Mouse (Mus musculus): ENCODE results near the gene Cutc.

The Cutc gene

DNA sequence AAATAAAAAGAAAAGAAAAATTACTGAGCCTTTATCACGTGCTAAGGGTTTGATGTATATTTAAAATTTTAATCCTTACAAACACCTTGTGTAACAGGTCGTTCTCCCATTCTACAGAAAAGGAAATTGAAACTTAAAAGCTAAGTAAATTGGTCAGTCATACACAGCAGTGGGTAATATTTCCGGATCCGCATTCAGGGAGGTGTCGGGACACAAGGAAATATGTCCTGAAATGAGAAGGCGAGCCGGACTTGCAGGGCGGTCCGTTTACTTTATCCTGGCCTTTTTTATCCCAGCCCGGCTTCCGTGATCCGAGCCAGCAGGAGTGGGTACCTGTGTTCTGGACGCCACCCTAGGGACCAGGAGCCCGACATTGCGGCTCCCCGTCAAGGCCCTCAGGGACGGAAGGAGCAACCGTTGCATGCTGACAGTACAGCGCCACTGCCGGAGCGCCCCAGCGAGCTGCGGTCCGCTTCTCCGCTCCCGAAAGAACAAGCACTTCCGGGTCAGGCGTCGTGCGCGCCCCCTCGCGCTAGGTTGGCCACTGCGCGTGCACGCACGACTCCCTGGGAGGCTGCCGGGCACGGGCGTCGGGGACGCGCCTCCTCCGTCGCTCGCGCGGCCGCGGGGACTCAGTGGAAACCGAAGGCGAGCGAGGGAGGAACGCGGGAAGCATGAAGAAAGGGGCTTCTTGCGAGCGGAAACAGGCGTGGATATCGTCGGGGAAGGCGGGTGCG, at the start of gene Cutc, which contains the start of gene Cox15:
TSS of gene Cutc (plus strand) at position 508 of the 737 bp plus-strand sequence.
TSS of gene Cox15 (minus strand) at position 512 of the 737 bp plus-strand sequence.
- in situ Hi-C loops (cut with MboI, MseI) = no loop called here

GRCm38 (mm10) chr19:43704211-43704610, 48.6 kb upstream of the Cutc start:
- in situ Hi-C loops (cut with MboI, MseI) = no loop called here

DNA sequence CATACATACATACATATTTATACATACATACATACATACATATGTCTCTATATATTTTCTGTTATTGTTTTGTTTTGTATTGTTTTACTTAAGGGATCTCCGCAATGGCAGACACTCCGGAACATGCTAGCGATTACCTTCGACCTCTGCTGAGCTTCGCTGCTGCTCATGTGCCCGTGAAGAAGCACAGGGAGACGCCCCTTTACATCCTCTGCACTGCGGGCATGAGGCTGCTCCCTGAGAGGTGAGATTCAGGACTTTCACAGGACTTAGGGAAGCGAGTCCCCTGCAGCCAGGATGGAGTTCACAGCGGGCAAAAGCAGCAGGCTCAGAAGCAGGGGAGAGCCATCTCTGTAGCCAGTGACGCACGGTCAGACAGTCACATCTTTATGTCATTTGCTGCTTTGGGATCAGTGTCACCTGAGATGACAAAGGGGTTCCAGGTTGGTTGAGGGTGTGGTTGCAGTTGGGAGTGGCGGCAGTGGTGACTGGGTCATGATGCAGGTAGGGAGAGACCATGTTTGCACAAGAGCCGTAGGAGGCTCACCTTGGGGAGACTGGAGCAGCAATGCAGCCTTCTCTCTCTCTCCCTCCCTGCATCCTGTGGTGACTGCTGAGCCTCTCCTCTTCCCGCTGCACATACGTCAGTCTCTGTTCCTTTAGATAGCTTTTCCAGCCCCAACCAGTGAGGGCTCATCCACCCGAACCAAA, 47.9 kb upstream of the Cutc start:
- in situ Hi-C loops (cut with MboI, MseI) = no loop called here

- in situ Hi-C loops (cut with MboI, MseI) = no loop called here
These were observed 44.6 kb upstream of the Cutc start for GRCm38 (mm10) chr19:43708206-43708605.

DNA sequence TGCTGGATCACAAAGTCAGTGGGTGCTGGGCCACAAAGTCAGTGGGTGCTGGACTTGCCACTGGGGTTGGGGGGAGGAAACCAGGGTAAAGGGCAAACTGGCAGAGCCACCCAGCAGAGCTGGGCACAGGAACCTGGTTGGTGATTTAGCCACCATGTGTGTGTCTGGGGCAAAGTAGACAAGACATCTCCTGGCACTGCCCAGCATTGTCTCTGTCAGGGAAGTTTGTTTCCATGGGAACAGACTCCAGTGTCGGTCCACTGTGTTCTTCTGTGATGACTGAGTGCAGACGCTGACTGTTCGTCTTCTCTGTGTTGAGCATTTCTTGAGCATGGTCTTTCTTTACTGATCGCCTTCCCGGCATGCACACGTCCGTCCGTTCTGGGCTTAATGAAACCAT, 43.5 kb upstream of the Cutc start:
- in situ Hi-C loops (cut with MboI, MseI) = no loop called here

DNA sequence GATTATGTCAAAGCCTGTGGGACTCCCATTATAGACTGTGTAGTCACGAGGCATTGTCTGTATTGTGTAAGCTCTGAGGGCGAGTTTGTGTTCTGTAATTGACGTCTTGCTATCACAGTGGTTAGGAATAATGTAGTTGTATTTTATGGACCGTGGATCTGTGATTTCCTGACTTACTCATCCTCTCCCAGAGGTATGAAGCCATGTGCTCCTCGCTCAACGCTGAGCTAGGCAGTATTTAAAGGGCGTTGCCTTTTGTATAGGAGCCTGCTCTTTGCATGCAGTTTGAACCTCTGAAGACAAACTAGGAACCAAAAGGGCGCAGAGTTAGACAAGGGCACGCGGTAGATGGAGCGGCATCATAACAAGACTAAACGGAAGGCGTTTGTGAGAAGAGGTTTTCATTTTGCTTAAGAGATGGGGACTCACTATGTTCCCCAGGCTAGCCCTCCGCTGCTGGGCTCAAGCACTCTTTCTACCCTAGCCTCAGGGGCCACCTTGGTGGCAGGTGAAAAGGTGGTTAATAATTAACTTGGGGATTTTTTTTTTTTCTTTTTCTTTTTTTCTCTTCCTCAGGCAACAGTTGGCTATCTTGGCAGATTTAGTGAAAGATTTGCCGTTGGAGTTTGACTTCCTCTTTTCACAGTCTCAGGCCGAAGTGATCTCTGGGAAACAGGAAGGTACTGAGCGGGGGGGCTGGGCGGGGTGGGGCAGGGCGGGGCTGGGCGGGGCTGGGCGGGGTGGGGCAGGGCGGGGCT, 41.5 kb upstream of the Cutc start:
- in situ Hi-C loops (cut with MboI, MseI) = no loop called here

DNA sequence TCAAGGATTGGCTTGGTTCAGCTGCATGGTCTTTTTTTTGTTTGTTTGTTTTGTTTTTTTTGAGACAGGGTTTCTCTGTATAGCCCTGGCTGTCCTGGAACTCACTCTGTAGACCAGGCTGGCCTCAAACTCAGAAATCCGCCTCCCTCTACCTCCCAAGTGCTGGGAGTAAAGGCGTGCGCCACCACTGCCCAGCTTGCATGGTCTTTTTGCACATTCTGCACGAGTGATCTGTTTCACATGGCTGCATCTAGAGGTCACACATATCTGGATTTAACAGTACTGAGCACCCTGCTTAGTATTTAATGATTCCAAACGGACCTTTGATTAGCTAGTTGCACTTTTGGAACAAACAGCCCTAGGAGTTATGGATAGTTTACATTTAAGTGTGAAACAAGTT, 40.8 kb upstream of the Cutc start:
- in situ Hi-C loops (cut with MboI, MseI) = no loop called here

DNA sequence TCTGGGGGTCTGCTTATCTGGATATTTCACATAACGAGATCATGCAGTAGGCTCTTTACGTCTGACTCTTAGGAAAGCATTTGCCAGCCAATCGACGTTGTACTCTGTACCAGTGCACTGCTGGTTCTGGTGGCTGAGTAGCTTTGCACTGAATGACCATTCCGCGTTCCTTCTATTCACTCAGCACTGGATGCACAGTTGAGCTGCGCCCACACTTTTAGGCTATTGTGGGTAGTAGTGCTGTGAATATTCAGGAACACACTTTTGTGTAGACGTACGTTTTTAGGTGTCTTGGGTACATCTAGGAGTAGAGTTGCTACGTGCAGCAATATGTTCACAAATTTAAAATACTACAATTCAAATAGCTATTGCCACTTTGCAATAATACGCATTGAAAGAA, 32.7 kb upstream of the Cutc start:
- in situ Hi-C loops (cut with MboI, MseI) = no loop called here

- in situ Hi-C loops (cut with MboI, MseI) = no loop called here
These were observed 29.9 kb upstream of the Cutc start for GRCm38 (mm10) chr19:43722891-43723290.

DNA sequence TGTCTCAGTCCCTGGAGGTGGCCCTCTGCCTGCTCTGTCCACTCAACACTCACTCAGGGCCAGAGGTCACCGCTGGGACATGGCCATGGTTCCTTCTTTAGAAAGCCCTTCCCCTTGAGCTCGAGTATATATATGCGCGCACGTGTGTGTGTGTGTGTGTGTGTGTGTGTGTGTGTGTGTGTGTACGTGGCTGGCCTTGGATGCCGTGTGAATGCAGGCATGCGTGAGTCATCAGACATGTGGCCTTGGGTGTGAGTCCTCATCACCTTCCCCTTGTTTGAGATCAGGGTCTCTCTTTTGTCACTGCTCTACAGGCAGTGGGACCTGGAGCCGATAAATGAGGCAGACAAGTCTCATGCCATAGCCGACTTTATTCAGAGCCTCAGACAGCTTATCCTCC, 29.3 kb upstream of the Cutc start:
- in situ Hi-C loops (cut with MboI, MseI) = no loop called here

DNA sequence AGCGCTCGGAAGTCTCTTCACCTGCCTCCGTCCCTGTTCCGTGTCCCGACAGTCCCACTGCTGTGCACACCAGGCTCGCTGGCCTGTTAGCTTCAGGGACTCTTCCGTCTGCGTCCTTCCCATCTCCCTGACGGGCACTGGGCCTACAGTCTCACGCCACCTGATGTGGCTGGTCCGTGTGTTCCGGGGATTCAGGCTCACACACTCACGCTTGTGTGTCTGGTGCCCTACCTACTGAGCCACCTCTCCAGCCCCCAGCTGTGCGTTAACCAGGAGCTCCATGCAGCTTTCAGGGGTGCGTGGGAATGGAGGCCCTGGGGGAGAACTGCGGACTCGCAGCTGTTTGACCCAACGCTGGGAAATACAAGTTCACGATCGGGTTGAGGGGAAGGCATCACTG, 28.6 kb upstream of the Cutc start:
- in situ Hi-C loops (cut with MboI, MseI) = no loop called here

DNA sequence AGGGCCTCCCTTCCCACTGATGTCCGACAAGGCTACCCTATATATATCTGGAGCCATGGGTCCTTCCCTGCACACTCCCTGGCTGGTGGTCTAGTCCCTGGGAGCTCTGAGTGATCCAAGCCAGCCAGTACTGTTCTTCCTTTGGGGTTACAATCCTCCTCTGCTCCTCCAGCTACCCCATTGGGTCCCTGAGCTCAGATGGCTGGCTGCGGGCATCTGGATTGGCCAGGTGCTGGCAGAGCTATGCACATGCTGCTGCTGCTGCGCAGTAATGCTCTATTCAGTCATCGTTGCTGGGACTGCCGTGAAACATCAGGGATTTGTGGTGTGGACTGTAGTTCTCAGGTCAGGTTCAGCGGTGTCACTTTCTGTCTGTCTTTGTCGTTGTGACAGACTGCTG, 28.0 kb upstream of the Cutc start:
- in situ Hi-C loops (cut with MboI, MseI) = no loop called here

GRCm38 (mm10) chr19:43726510-43727146, 26.2 kb upstream of the Cutc start:
- in situ Hi-C loops (cut with MboI, MseI) = no loop called here

DNA sequence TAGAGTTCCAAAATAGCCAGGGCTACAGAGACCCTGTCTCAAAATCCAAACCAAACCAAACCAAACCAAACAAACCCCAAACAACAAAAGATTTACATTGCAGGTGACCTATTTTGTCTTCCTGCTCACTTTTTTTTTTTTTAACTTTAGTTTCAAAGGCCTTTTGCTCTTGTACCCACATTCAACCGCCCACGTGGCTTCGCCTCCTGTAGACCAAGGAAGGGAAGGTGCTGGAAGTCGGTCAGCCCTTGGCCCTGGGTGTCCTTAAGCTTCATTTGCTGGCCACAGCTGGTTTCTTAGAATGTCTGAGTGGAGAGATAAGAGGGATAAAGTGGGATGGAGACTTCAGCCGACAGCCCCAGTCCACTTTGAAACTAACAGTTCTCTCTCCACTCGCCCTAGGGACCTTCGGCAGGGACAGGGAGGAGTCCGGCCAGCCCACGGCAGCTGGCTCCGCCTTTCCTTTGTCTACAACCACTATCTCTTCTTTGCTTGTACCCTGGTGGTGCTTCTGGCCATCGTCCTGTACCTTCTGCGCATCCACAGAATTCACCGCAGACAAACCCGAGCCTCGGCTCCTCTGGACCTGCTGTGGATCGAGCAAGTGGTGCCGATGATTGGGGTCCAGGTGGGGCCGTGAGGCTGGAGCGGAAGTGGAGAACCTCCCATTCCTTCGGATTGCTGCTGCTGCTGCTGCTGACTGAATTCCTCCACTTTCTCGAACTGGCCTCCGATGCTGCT, 23.3 kb upstream of the Cutc start:
- in situ Hi-C loops (cut with MboI, MseI) = no loop called here

DNA sequence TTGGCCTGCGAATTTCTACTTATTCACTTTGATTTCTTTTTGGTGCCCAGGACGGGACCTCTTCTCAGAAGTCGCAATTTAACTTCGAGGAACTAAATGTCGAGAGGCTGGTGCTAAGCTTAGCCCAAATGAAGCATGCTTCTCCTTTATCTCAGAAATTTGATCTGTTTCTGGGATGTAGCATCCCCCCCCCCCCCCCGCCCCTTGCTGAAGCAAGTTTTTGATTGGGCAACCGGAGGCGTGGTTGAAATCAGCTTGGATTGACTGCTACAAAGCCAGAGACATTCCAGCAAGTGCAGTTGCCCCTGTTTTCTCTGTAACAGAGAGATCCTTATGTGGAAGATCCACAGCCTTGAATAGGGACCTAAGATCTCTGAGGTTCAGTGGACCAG, 22.8 kb upstream of the Cutc start:
- in situ Hi-C loops (cut with MboI, MseI) = no loop called here

GRCm38 (mm10) chr19:43731157-43731556, 21.6 kb upstream of the Cutc start:
- in situ Hi-C loops (cut with MboI, MseI) = no loop called here

GRCm38 (mm10) chr19:43738409-43738808, 14.4 kb upstream of the Cutc start:
- in situ Hi-C loops (cut with MboI, MseI) = no loop called here

DNA sequence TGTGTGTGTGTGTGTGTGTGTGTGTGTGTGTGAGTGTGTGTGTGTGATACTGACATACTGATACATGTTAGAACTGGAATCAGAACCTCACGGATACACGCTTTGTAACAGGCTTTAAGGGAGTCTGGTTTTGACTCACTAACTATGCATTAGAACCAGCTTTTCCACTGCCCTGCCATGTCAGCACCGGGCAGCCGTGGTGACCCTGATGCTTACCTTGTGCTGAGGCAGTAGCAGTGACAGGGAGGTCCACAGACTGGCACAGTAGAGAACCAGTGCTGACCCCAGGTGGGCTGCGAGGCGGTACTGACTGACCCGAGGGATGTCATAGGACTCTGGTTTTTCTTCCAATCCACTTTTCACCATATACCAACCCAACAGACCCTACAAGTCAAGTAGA, 9.4 kb upstream of the Cutc start:
- in situ Hi-C loops (cut with MboI, MseI) = no loop called here

- in situ Hi-C loops (cut with MboI, MseI) = no loop called here
These were observed 7.1 kb upstream of the Cutc start for GRCm38 (mm10) chr19:43745740-43746139.

DNA sequence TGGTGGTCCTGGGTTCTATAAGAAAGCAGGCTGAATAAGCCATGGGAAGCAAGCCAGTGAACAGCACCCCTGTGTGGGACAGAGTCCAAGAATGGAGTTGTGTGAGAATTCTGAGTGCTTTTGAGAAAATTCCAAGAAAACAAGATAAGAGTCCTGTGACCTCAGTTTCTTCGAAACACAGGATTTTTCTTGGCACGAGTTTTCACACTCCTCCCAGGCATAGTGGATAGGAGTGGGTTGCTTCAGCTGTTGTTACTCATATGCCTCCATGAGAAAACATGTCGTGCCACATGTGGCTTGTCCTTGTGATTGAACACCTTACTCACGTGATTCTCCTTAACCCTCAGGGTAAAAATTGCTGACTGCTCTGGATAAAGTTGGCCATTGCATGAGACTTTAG, 4.9 kb upstream of the Cutc start:
- in situ Hi-C loops (cut with MboI, MseI) = no loop called here

DNA sequence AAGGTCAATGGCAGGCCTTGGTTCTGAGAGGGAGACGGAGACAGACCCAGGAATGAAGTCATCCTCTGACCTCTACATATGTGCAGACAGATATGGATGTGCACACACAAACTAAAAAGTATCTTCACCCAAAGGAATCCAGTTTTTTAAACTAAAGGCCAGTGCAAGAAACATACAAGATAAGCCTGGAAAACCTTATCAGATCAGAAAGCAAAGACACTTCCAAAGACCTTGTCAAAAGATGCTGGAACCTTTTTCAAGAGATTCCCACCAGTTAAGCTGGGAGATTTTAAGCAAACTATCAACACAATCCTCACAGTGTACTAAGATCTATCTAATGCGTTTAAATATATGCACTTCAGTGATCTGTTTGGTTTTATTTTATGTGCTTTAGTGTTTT, 2.8 kb upstream of the Cutc start:
- in situ Hi-C loops (cut with MboI, MseI) = no loop called here
